Mouse (Mus musculus): ENCODE data around the gene Clcn1. TPM values are rescaled to one million over a fixed set of nuclear protein-coding genes. Genes with fewer than 3 reads are reported as not detected.

Gene Clcn1
- polyA plus RNA-seq, 1 experiment from 2014 or later: not detected

DNA sequence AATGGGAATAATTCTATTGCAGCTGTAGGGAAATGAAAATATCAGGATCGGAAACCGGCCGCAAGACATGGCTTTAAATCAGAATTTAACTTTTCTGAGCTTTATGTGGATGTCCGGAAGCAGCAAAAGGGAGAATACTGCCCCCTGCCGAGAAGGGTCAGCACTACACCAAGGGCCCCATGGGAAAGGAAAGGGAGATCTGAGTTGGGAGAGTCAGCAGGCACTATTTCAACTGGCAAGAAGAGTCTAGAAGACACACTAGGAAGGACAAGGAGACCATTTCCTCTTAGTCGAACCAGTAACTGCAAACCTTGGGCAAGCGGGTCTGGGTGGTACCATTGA, 38.8 kb downstream of the Clcn1 start:
- Histone ChIP-seq H3K27ac (ENCODE audit: low read depth) (no peak overlapping the region), H3K9me3 (ENCODE audit: low read depth, low read length) (no peaks in the 10 kb centered on the region), H3K36me3 (ENCODE audit: insufficient read depth) (no peaks in the 10 kb centered on the region), H3K4me2 (peak overlapping the region; percentile 96), H3K4me1 (ENCODE audit: insufficient read depth) (peaks cover 5% of the 10 kb centered on the region; the same call in 1 of the 2 replicates), H3K27me3 (ENCODE audit: insufficient read depth, low read length) (peaks cover 34% of the 10 kb centered on the region), H3K4me3 (ENCODE audit: low read depth, low read length) (peak overlapping the region; percentile 64), H3K9ac (no peak overlapping the region)
- WGBS: 3% methylated on average over 7 of the region's 7 CpGs
- peak; percentile 87 for TF ChIP-seq CTCF (IDR thresholded peaks at IDR 0.05; ENCODE audit: low read depth)
- ATAC-seq (ENCODE audit: insufficient read depth) (no peak), DNase-seq (peak; percentile 85)

DNA sequence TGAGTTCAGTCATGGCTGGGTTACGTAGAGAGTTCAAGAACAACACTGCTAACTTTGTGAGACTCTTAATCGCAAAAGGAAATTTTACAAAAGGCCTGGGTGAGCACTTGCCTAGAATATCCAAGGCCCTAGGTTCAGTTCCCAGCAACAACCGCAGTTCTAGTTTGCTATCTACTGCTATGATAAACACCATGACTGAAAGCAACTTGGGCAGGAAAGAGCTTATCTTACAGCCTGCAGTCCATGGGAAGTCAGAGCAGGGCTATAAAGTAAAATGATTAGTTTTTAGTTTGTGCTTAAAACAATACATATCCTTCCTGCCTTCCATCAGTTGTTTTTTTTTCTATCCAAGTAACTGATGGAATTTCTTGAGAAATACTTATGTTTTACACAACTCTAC, 40.0 kb downstream of the Clcn1 start:
- no peaks in the 10 kb centered on the region for H3K9me3 ChIP-seq (ENCODE audit: low read depth, low read length)
- H3K27ac ChIP-seq (ENCODE audit: low read depth): no peak overlapping the region
- no peak overlapping the region for H3K4me3 ChIP-seq (ENCODE audit: low read depth, low read length)
- H3K9ac ChIP-seq: no peak overlapping the region
- no peaks in the 10 kb centered on the region for H3K36me3 ChIP-seq (ENCODE audit: insufficient read depth)
- WGBS: 76% methylated on average over 3 of the region's 3 CpGs
- ATAC-seq (ENCODE audit: insufficient read depth) (no peak), DNase-seq (no peak)
- H3K4me2 ChIP-seq: no peak overlapping the region
- H3K27me3 ChIP-seq (ENCODE audit: insufficient read depth, low read length): peaks cover 32% of the 10 kb centered on the region
- no peak for TF ChIP-seq CTCF (IDR thresholded peaks at IDR 0.05; ENCODE audit: low read depth)
- peaks cover 5% of the 10 kb centered on the region; the same call in 1 of the 2 replicates for H3K4me1 ChIP-seq (ENCODE audit: insufficient read depth)

DNA sequence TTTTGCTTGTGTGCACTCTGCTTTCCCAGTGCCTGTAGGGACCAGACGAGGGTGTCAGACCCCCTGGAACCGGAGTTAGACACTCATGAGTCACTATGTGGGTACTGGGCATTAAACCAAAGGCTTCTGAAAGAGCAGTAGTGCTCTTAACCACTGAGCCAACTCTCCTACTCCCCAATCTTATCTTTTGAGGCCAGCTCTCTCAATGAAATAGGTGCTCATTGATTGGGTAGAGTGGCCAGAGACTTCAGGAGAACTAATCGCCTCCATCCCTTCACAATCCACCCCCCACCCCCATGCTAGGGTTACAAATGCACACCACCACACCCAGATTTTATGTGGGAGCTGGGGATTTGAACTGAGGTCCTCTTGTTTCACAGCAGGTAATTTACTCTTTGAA, 42.3 kb downstream of the Clcn1 start:
- no peak overlapping the region for H3K4me3 ChIP-seq (ENCODE audit: low read depth, low read length)
- 67% methylated on average over 3 of the region's 3 CpGs for WGBS
- no peak overlapping the region for H3K4me2 ChIP-seq
- no peak overlapping the region for H3K27ac ChIP-seq (ENCODE audit: low read depth)
- H3K36me3 ChIP-seq (ENCODE audit: insufficient read depth): no peaks in the 10 kb centered on the region
- no peak for DNase-seq
- H3K27me3 ChIP-seq (ENCODE audit: insufficient read depth, low read length): peaks cover 13% of the 10 kb centered on the region
- no peaks in the 10 kb centered on the region for H3K9me3 ChIP-seq (ENCODE audit: low read depth, low read length)
- ATAC-seq (ENCODE audit: insufficient read depth): no peak
- no peak overlapping the region for H3K9ac ChIP-seq
- no peak for TF ChIP-seq CTCF (IDR thresholded peaks at IDR 0.05; ENCODE audit: low read depth)
- H3K4me1 ChIP-seq (ENCODE audit: insufficient read depth): peaks cover under 1% of the 10 kb centered on the region; the same call in 1 of the 2 replicates

DNA sequence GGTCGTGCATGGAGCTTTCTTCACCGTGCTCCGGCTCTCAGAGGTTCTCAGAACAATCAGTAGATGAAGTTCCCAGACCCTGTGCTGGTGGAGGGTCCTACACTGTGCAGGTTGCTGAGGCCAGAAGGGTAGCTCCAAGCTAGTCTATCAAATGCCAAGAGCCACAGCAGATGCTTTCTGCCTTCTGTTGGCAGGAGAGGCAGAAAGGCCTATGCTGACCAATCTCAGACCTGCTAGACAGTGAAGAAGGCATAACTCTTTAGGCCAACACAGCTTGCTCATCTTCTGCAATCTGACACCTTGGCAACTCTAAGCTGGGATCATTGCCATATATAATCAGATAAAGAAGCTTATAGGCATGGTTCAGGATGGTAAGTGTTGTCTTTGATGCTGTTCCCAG, 43.7 kb downstream of the Clcn1 start:
- Histone ChIP-seq H3K9ac (no peak overlapping the region), H3K9me3 (ENCODE audit: low read depth, low read length) (no peaks in the 10 kb centered on the region), H3K27me3 (ENCODE audit: insufficient read depth, low read length) (no peaks in the 10 kb centered on the region), H3K27ac (ENCODE audit: low read depth) (no peak overlapping the region), H3K4me2 (no peak overlapping the region), H3K36me3 (ENCODE audit: insufficient read depth) (no peaks in the 10 kb centered on the region), H3K4me3 (ENCODE audit: low read depth, low read length) (no peak overlapping the region), H3K4me1 (ENCODE audit: insufficient read depth) (no peaks in the 10 kb centered on the region)
- ATAC-seq (ENCODE audit: insufficient read depth) (no peak), DNase-seq (no peak)
- 71% methylated on average over 3 of the region's 3 CpGs for WGBS
- no peak for TF ChIP-seq CTCF (IDR thresholded peaks at IDR 0.05; ENCODE audit: low read depth)

DNA sequence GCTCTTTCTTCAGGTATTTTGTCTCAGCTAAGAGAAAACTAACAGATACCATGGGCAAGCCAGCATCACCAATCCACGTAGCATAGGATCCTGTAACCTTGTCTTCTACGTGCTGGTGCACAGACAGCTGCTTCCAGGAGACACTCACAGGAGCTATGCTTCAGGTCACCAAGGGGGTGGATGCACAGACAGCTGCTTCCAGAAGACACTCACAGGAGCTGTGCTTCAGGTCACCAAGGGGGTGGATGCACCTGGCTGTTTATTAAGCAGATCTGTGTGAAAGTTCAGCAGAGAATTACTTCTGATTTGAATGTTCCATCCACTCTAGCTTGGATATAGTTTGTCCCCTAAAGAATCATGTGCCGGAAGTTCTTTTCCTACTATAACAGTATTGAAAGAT, 44.5 kb downstream of the Clcn1 start:
- H3K4me1 ChIP-seq (ENCODE audit: insufficient read depth): no peaks in the 10 kb centered on the region
- WGBS: 82% methylated on average over 3 of the region's 3 CpGs
- H3K36me3 ChIP-seq (ENCODE audit: insufficient read depth): no peaks in the 10 kb centered on the region
- no peak for TF ChIP-seq CTCF (IDR thresholded peaks at IDR 0.05; ENCODE audit: low read depth)
- no peak overlapping the region for H3K9ac ChIP-seq
- no peaks in the 10 kb centered on the region for H3K9me3 ChIP-seq (ENCODE audit: low read depth, low read length)
- no peak overlapping the region for H3K4me2 ChIP-seq
- no peaks in the 10 kb centered on the region for H3K27me3 ChIP-seq (ENCODE audit: insufficient read depth, low read length)
- H3K4me3 ChIP-seq (ENCODE audit: low read depth, low read length): no peak overlapping the region
- DNase-seq (no peak), ATAC-seq (ENCODE audit: insufficient read depth) (no peak)
- no peak overlapping the region for H3K27ac ChIP-seq (ENCODE audit: low read depth)

DNA sequence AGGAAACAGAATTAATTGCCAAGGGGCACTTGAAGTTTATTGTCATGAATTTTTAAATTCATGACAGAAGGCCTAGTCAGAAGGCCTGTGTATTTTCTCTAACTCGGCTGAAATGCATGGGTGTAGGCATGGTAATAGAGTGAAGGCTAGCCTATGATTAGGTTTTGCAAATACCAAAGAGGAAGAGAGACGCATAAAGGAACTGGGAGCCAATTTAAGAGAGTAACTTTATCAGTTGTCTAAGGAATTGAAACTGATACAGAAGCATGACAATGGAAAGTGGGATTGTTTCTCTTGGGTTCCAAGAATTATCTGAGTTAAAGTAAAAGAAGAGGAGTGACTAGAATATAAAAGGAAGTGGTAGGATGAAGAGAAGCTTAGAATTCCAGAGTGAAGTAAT, 52.7 kb downstream of the Clcn1 start:
- Histone ChIP-seq H3K27ac (ENCODE audit: low read depth) (no peak overlapping the region), H3K9ac (no peak overlapping the region), H3K4me3 (ENCODE audit: low read depth, low read length) (no peak overlapping the region), H3K9me3 (ENCODE audit: low read depth, low read length) (no peaks in the 10 kb centered on the region), H3K4me1 (ENCODE audit: insufficient read depth) (no peaks in the 10 kb centered on the region), H3K27me3 (ENCODE audit: insufficient read depth, low read length) (no peaks in the 10 kb centered on the region), H3K4me2 (no peak overlapping the region), H3K36me3 (ENCODE audit: insufficient read depth) (no peaks in the 10 kb centered on the region)
- DNase-seq (no peak), ATAC-seq (ENCODE audit: insufficient read depth) (no peak)
- no peak for TF ChIP-seq CTCF (IDR thresholded peaks at IDR 0.05; ENCODE audit: low read depth)
- WGBS: 85% methylated on average over 2 of the region's 2 CpGs

DNA sequence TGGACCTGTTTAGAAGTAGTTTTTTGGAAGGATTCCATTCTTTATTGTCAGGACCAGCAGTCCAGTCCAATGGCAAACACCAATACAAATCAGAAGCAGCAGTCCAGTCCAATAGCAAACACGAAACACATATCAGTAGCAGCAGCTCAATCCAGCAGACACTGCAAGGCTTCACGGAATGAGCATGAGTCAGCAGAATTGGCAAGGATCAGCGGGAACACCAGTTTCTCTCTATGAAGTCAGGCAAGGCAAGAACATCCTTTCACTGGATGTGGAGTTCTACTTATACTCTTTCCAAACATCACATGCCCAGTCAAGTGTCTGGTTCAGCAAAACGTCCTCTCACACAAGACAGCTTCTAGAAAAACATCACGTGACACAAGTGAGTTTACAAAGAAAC, 53.5 kb downstream of the Clcn1 start:
- Histone ChIP-seq H3K27me3 (ENCODE audit: insufficient read depth, low read length) (no peaks in the 10 kb centered on the region), H3K9ac (no peak overlapping the region), H3K36me3 (ENCODE audit: insufficient read depth) (no peaks in the 10 kb centered on the region), H3K4me2 (no peak overlapping the region), H3K4me1 (ENCODE audit: insufficient read depth) (no peaks in the 10 kb centered on the region), H3K27ac (ENCODE audit: low read depth) (no peak overlapping the region), H3K4me3 (ENCODE audit: low read depth, low read length) (no peak overlapping the region), H3K9me3 (ENCODE audit: low read depth, low read length) (no peaks in the 10 kb centered on the region)
- no peak for TF ChIP-seq CTCF (IDR thresholded peaks at IDR 0.05; ENCODE audit: low read depth)
- 64% methylated on average over 5 of the region's 5 CpGs for WGBS
- DNase-seq (no peak), ATAC-seq (ENCODE audit: insufficient read depth) (no peak)

DNA sequence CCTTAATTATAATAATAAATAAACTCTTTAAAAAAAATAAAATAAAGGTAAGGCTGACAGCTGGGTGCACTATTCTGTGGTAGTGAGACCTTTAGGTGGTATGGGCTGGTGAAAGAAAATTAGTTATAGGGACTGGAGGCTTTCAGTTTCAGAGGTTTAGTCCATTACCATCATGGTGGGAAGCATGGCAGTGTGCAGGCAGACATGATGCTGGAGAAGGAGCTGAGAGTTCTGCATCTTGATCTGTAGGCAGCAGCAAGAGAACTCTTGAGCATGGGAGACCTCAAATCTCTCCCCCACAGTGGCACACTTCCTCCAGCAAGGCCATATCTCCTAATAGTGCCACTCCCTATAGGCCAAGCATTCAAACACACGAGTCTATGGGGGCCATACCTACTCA, 55.7 kb downstream of the Clcn1 start:
- Histone ChIP-seq H3K9me3 (ENCODE audit: low read depth, low read length) (no peaks in the 10 kb centered on the region), H3K27me3 (ENCODE audit: insufficient read depth, low read length) (no peaks in the 10 kb centered on the region), H3K4me2 (no peak overlapping the region), H3K4me3 (ENCODE audit: low read depth, low read length) (no peak overlapping the region), H3K36me3 (ENCODE audit: insufficient read depth) (no peaks in the 10 kb centered on the region), H3K4me1 (ENCODE audit: insufficient read depth) (no peaks in the 10 kb centered on the region), H3K9ac (no peak overlapping the region), H3K27ac (ENCODE audit: low read depth) (no peak overlapping the region)
- DNase-seq (no peak), ATAC-seq (ENCODE audit: insufficient read depth) (no peak)
- 58% methylated on average over 1 of the region's 1 CpGs for WGBS
- no peak for TF ChIP-seq CTCF (IDR thresholded peaks at IDR 0.05; ENCODE audit: low read depth)

All from lung, embryonic 14.5 days (tissue).